Mouse (Mus musculus): ENCODE results near the gene Nkx2-2. TPM values are rescaled to one million over a fixed set of nuclear protein-coding genes. Genes with fewer than 3 reads are reported as not detected.

Nkx2-2 gene
- polyA plus RNA-seq, 1 experiment from 2014 or later, result not detected

GRCm38 (mm10) chr2:147185561-147185960 lies 8.5 kb downstream of the Nkx2-2 start:
- Histone ChIP-seq H3K9me3 (ENCODE audit: low read depth, low read length) (no peaks in the 10 kb centered on the region), H3K4me1 (ENCODE audit: insufficient read depth) (no peaks in the 10 kb centered on the region), H3K27ac (ENCODE audit: low read depth) (no peak overlapping the region), H3K27me3 (ENCODE audit: insufficient read depth, low read length) (peaks cover 97% of the 10 kb centered on the region), H3K9ac (no peak overlapping the region), H3K36me3 (ENCODE audit: insufficient read depth) (no peaks in the 10 kb centered on the region), H3K4me2 (peak overlapping the region; percentile 29; the same call in 1 of the 2 replicates), H3K4me3 (ENCODE audit: low read depth, low read length) (peak overlapping the region; percentile 13)
- no peak for TF ChIP-seq CTCF (IDR thresholded peaks at IDR 0.05; ENCODE audit: low read depth)
- WGBS, result under 1% methylated on average over 23 of the region's 23 CpGs
- DNase-seq (peak; percentile 48), ATAC-seq (ENCODE audit: insufficient read depth) (no peak)

GRCm38 (mm10) chr2:147184071-147184990 lies 9.7 kb downstream of the Nkx2-2 start:
- no peak for DNase-seq
- H3K9me3 ChIP-seq (ENCODE audit: low read depth, low read length), result no peaks in the 10 kb centered on the region
- H3K27ac ChIP-seq (ENCODE audit: low read depth), result no peak overlapping the region
- no peaks in the 10 kb centered on the region for H3K36me3 ChIP-seq (ENCODE audit: insufficient read depth)
- no peak overlapping the region for H3K9ac ChIP-seq
- H3K27me3 ChIP-seq (ENCODE audit: insufficient read depth, low read length), result peaks cover 95% of the 10 kb centered on the region
- peak overlapping the region; percentile 52 for H3K4me2 ChIP-seq
- WGBS, result under 1% methylated on average over 62 of the region's 65 CpGs
- no peak for TF ChIP-seq CTCF (IDR thresholded peaks at IDR 0.05; ENCODE audit: low read depth)
- no peaks in the 10 kb centered on the region for H3K4me1 ChIP-seq (ENCODE audit: insufficient read depth)
- ATAC-seq (ENCODE audit: insufficient read depth), result no peak
- H3K4me3 ChIP-seq (ENCODE audit: low read depth, low read length), result peak overlapping the region; percentile 27

GRCm38 (mm10) chr2:147183521-147183920 lies 10.5 kb downstream of the Nkx2-2 start:
- no peak overlapping the region for H3K9ac ChIP-seq
- H3K27me3 ChIP-seq (ENCODE audit: insufficient read depth, low read length), result peaks cover 95% of the 10 kb centered on the region
- H3K4me1 ChIP-seq (ENCODE audit: insufficient read depth), result no peaks in the 10 kb centered on the region
- H3K36me3 ChIP-seq (ENCODE audit: insufficient read depth), result no peaks in the 10 kb centered on the region
- no peak overlapping the region for H3K27ac ChIP-seq (ENCODE audit: low read depth)
- peak overlapping the region; percentile 27; the same call in 1 of the 2 replicates for H3K4me3 ChIP-seq (ENCODE audit: low read depth, low read length)
- ATAC-seq (ENCODE audit: insufficient read depth) (no peak), DNase-seq (no peak)
- WGBS, result 3% methylated on average over 12 of the region's 12 CpGs
- H3K4me2 ChIP-seq, result no peak overlapping the region
- no peak for TF ChIP-seq CTCF (IDR thresholded peaks at IDR 0.05; ENCODE audit: low read depth)
- no peaks in the 10 kb centered on the region for H3K9me3 ChIP-seq (ENCODE audit: low read depth, low read length)

GRCm38 (mm10) chr2:147182709-147183260 lies 11.3 kb downstream of the Nkx2-2 start:
- no peak for TF ChIP-seq CTCF (IDR thresholded peaks at IDR 0.05; ENCODE audit: low read depth)
- Histone ChIP-seq H3K4me1 (ENCODE audit: insufficient read depth) (no peaks in the 10 kb centered on the region), H3K27me3 (ENCODE audit: insufficient read depth, low read length) (peaks cover 90% of the 10 kb centered on the region), H3K4me2 (no peak overlapping the region), H3K36me3 (ENCODE audit: insufficient read depth) (no peaks in the 10 kb centered on the region), H3K9ac (no peak overlapping the region), H3K27ac (ENCODE audit: low read depth) (no peak overlapping the region), H3K4me3 (ENCODE audit: low read depth, low read length) (no peak overlapping the region), H3K9me3 (ENCODE audit: low read depth, low read length) (no peaks in the 10 kb centered on the region)
- no peak for DNase-seq
- ATAC-seq (ENCODE audit: insufficient read depth), result no peak
- 10% methylated on average over 25 of the region's 25 CpGs for WGBS

- no peaks in the 10 kb centered on the region for H3K9me3 ChIP-seq (ENCODE audit: low read depth, low read length)
- TF ChIP-seq CTCF (IDR thresholded peaks at IDR 0.05; ENCODE audit: low read depth), result no peak
- 21% methylated on average over 18 of the region's 18 CpGs for WGBS
- DNase-seq (no peak), ATAC-seq (ENCODE audit: insufficient read depth) (no peak)
- no peaks in the 10 kb centered on the region for H3K4me1 ChIP-seq (ENCODE audit: insufficient read depth)
- H3K27ac ChIP-seq (ENCODE audit: low read depth), result no peak overlapping the region
- no peaks in the 10 kb centered on the region for H3K36me3 ChIP-seq (ENCODE audit: insufficient read depth)
- no peak overlapping the region for H3K4me3 ChIP-seq (ENCODE audit: low read depth, low read length)
- H3K4me2 ChIP-seq, result no peak overlapping the region
- peaks cover 83% of the 10 kb centered on the region for H3K27me3 ChIP-seq (ENCODE audit: insufficient read depth, low read length)
- no peak overlapping the region for H3K9ac ChIP-seq
Measured at GRCm38 (mm10) chr2:147181926-147182708, 11.9 kb downstream of the Nkx2-2 start.

GRCm38 (mm10) chr2:147181304-147181665 lies 12.8 kb downstream of the Nkx2-2 start:
- 15% methylated on average over 5 of the region's 5 CpGs for WGBS
- peaks cover 75% of the 10 kb centered on the region for H3K27me3 ChIP-seq (ENCODE audit: insufficient read depth, low read length)
- no peak for DNase-seq

More at GRCm38 (mm10) chr2:147181304-147181665, 12.8 kb downstream of the Nkx2-2 start:
- H3K9ac ChIP-seq, result no peak overlapping the region
- no peak overlapping the region for H3K4me3 ChIP-seq (ENCODE audit: low read depth, low read length)
- no peaks in the 10 kb centered on the region for H3K4me1 ChIP-seq (ENCODE audit: insufficient read depth)
- no peak overlapping the region for H3K4me2 ChIP-seq
- no peaks in the 10 kb centered on the region for H3K36me3 ChIP-seq (ENCODE audit: insufficient read depth)
- ATAC-seq (ENCODE audit: insufficient read depth), result no peak
- H3K9me3 ChIP-seq (ENCODE audit: low read depth, low read length), result no peaks in the 10 kb centered on the region
- no peak for TF ChIP-seq CTCF (IDR thresholded peaks at IDR 0.05; ENCODE audit: low read depth)
- H3K27ac ChIP-seq (ENCODE audit: low read depth), result no peak overlapping the region
